Mouse (Mus musculus) lung, adult 18-20 months (tissue): ENCODE measurements at regions not wholly inside any gene's neighbourhood (a gene's known extent, or its start where the extent isn't known, plus 50 kb on each side); places are given as distances from the start of the nearest gene placed in this dataset.

ENCODE experiments used
- DNase-seq, 2 experiments: peaks; one replicate each; pipeline ENCODE4 v3.0.0; 2022; ENCODE audit warnings: mixed read lengths in 2 of 2

DNA sequence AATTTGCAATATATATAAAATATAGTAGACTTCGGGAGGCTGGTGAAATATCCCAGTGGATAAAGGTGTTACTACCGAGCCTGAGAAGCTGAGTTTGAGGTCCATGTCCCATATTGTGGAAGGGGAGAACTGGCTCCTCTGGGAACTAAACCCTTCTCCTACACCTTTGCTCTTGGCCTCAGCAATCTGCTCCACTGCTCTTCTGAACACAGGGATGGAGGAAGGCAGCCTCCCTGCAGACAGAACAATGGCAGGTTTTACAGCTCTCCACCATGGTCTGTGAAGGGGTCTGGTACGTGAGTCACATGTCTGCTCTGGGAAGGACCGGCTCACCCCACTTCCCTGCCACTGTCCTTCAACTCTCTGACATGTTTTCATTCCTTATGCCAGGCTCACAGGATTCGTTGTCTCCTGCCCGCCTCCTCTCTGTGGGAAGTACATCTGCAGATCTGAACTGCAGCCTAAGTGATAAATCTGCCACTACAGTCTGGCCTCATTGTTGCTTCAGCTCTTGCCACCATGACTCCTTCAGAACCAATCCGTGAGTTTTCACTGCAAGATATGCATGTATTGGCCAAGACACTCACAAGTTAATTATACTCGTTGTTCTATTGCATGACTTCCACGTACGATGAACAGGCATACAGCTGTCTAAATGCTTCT is 220.0 kb upstream of the Gm9767 start:
- no peak for DNase-seq

DNA sequence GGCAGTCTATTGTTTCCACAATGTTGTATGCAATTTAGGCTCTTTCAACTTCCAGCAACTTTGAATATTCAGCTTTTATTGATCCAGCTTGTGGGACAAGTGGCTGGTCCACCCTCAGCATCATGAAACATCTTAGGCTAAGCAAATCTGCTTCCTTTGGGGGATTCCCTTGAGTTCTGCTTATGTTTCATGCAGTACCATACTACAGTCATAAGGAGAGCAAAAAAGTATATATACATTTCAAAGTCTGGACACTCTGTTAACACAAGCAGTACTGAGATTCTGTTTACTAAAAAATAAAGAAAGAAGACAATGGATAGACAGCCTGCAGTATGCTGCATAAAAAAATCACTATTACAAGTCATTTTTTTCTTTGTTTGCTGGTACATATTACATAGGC is 233.7 kb upstream of the Gm9767 start:
- DNase-seq = no peak

DNA sequence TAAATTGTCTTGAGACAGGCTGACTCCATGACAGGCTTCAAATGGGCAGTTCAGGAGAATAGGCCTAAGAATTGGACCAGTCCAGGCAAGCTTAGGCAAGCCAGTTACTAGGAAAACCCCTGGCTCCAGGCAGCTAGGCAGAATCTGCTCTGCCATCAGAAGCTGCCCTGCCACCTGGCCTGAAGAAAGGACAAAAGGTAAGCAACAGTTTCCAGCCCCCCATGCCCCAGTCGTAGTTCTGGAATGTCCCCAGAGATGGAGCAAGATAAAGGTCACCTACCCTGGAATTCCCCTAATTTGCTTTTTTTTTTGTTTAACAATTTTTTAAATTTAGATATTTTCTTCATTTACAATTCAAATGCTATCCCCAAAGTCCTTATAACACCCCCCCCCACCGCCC is 248.8 kb upstream of the Gm9767 start:
- DNase-seq = no peak

DNA sequence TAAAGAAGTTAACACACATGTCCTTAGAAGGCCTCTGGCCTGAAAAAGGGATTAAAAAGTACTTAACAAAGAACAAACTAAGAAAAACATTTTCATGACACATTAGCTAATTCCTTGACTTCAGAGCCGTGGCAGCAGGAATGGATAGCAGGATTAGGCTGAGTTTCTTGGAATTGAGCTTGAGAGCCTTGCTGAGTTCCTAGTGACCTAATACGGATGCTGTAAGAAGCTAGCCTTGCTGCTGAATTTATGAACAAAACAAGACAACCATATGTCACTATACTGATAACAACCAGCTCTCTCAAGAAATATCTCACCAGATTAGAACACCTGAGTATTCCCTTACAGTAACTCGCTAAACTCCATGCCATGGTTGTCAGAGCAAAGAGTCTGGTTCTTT is 268.2 kb upstream of the Smlr1 start:
- DNase-seq = no peak

DNA sequence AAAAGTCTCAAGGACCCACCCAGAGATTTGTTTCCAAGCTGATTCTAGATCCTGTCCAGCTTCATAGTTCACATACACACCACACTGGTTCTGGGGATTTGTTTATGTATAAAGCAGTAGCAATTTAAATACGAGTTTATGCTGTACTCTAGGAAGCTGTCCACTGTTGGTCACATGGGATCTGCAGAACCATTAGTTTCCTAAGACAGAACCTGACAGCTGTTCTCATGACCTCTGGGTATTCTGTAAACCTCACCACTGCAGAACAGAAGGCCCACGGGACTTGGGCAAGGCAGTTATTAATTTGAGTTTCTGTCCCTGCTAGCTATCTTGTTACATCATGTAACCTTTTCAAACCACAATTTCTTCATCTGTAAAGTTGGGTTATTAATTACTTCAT is 265.4 kb upstream of the Smlr1 start:
- DNase-seq = no peak

DNA sequence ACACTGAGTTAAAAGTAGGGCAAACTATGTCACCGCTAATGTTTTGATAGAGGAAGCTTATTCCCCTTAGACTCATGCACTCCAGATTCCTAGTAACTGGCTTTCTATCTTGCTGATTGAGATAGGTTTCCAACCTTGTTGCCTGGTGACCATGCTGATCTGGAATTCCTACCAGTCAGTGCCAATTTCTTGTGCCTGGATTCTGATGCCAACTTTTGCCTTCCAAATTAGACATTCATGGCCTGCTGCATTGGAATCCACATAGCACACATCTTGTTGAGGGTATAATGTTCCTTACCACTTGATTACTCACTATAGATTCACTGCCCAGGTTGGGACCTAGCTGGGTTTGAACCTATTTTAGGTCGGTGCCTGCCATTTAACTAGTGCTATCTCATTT is 262.8 kb upstream of the Smlr1 start:
- no peak for DNase-seq

DNA sequence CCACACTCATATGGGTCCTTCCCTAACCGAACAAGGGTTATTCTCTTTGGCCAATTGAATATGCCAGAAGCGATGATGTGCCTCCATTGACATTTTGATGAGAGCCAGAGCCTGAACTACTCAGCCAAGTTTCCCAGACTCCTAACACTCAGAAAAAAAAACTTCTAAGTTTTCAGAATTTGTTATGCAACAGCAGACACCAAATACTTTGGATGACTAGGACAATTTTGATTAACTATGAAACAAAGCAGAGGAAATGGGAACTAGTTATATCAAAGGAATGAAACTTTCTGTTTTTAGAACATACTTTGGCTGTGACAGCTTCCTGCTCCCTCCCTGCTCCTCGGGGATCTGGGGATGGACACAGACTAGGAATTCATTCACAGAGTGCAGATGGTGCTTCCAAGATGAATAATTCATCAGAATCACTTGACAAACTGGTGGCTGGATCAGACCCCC is 254.3 kb upstream of the Smlr1 start:
- peak in 1 of 2 experiments; percentile 6 for DNase-seq

DNA sequence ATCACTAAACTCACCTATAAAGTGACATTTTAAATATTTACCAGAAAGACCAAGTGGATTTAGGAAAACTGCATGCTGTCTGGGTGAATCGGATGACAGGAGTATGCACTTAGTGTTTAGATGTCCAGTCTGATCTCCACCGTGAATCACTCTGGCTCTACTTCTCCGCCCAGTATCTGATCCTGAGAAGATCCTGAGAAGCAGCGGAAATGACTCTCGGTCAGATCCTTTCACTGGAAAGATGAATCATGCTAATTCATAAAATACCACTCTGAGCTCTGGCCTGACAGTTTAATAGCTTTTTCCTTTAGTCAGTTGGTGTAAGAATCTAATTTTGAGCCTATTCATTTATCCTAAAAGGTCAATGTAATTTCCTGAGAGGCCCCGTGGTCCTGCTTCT is 252.6 kb upstream of the Smlr1 start:
- DNase-seq = no peak

DNA sequence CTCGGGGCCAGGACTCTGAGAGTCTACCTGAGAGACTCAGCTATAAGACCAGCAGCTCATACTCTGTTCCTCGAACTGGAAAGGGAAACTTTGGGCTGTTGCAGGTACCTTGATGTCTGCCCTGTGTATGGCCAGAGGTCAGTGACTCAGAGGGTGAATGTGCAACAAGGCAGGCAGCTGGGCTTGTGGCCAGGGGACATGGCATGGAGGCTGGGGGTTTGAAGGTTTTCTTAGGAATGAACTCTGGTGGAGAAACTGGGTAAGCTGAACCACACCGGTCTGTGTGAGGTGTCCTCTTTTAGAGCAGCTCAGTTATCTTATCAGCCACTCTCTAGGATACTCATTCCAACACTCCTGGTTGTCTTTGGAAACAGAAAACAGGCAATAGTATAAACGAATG is 251.9 kb upstream of the Smlr1 start:
- DNase-seq = no peak

DNA sequence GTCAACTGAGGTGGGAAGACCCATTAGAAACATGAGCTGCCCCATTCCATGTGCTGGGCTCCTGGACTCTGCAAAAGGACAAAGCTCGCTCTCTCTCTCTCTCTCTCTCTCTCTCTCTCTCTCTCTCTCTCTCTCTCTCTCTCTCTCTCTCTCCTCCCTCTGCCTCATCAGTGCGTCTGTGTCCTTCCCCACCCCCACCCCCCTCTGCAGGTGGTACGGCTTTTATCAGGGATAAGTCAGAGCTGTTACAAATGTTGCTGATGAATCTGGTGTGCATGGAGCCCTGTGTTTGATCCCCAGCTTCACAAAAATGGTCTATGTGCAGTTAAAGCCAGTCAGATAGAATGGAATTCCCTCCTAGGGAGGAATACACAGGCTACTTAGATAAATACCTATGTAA is 247.8 kb upstream of the Smlr1 start:
- no peak for DNase-seq

DNA sequence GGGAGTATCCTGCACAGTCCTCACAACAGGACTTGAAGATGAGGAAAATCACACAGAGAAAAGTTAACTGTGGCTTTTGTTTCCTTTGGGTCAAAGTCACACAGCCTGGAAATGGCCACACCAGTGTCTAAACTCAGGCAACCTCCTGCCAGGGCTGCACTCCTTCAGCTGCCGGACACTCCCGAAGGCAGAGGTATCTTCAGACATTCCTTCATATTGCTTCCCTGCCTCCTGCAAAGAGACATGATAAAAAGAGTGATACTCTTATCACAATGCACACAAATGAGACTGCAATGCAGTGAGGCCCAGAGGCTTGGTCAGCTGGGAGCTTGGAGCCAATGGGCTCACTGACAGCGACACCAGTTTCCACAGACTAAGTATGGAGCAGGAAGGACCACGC is 243.4 kb upstream of the Smlr1 start:
- DNase-seq = no peak

DNA sequence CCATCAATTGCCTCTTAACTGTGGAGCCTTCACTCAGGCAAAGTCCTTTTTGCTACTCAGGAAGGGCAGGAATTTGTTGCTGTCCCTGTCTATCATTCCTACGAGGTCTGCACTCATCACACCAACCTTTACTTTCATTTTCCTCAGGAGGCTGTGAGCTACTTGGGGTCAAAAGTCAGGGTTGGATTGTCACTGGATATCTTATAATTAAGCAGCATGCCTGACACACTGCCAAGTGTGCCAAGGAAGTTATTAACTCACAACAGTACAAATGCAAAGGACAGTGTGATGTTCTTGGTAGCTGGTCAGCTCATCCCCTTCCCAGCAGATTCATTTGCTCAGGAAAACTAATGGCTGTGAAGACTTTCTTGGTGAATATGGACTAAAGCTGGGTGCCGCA is 241.7 kb upstream of the Smlr1 start:
- DNase-seq = no peak

DNA sequence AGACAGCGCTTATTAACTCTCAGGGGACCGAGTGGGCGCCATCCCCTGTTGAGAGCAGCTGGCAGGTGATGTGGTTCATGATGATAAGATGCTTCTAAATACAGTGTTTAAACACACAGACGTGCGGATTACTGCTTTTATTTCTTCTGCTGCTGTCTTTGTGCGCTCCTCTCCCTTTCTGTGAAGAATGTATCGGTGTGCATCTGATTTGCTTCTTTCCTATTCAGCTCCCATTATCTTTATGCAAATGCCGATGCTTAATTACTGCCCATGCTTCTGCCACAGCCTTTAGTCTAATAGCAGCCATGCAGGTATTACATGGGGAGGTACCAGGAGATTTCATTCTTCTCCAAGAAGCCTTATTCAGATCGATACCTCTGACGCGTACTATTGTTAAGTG is 240.6 kb upstream of the Smlr1 start:
- no peak for DNase-seq

DNA sequence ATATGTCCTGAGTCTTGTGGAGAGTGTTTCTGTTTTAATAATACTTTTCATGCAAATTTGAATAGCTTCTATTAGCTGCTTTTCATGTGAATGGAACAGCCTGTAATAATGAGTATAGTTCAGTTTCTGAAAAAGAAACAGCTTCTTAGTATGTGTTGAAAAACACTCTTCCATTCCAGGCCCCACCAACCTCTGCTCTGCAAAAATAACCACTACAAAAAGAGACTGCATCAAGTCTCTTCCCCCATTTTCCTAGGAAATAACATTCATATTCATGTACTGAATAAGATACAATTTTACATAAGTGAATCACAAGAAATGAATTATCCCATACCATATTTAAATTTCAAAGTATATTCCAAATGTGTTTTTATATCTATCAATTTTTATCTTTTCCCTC is 234.0 kb upstream of the Smlr1 start:
- no peak for DNase-seq

DNA sequence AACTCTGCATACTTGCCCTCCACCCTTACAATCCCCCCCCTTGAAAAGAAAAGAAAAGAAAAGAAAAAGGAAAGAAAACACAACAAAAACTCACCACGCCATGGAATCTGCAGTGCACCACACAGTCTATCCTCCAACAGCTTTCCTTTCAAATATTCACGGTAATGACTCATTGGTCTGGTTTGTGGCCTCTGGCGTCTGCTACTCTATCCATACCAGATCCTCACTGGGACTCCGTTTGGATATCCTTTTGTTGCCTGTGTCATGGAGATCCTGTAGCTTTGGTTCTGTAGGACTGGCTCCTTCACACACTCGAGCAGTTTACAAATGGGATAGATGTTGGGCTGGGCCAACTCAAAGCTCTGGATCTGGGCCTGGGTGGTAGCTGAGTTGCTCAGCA is 232.4 kb upstream of the Smlr1 start:
- DNase-seq = no peak

DNA sequence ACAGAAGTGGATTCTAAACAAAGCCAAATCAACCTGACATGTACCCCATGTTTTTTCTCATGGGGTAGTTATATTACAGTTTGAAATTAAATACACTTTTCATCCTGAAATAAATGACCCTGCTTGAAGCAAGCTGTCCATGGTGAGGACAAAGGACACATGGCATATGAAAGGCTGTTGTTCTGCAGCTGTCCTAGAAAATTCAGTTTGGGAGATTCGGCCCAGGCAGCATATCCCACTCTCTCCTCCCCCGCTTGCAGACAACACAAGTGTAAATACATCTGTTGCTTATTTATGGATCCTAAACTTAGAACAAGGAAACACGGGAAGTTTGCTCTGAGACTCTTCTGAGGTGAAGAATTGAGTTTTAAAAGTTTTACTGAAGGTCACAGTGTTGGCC is 218.2 kb upstream of the Smlr1 start:
- no peak for DNase-seq

DNA sequence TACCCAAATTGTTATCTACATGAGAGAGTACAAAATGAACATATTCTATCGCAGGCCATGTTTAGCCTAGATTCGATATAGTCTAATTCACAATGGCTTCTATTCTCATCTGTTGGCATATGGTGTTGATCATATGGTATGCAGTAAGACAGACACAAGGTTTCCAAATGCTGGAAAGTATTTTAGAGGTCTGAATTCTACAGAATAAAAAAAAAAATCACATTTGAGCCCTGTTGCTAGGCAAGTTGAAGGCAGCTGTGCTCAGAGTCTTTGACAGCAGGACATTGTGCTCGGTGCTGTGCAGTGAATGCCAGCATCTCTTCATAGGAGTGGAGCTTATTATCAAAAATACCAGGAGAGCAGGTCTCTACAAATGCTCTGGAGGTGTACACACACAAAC is 206.6 kb upstream of the Smlr1 start:
- DNase-seq = no peak

DNA sequence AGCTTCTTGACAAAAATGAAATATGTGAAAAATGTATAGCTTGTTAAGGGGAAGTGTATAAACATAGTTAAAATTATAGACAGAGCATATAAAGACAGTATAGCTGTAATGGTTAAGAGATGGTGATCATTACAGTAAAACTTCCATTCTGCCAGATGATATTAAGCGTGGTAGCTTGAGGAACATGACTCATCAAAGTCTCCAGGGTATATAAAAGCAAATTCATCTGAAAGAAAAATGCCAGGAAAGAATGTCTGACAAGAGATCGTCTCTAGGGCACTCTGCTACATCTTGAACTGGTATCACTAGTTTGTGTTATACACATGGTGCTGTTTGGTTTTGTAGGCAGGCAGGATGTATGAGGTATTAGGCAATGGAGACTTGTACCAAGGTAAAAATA is 204.9 kb upstream of the Smlr1 start:
- DNase-seq = no peak

DNA sequence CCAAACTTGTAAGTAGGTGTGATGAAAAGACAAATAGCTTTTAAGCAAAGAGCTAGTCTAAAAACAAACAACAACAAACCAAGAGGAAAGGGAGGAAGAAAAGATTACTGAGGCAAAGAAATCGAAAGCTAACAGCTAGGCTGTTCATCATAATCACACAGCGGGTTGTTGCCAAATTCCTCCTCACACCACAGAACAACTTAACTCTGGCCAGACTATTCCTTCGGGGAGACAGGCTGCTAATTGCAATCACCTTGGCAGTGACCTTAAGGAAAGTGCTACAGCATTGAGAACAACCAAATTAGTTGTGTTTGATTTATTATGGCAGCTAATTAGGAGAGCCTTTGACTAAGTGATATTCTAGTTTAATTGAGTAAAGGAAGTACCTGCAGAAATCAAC is 194.4 kb upstream of the Smlr1 start:
- DNase-seq = peak in 1 of 2 experiments; percentile 0

DNA sequence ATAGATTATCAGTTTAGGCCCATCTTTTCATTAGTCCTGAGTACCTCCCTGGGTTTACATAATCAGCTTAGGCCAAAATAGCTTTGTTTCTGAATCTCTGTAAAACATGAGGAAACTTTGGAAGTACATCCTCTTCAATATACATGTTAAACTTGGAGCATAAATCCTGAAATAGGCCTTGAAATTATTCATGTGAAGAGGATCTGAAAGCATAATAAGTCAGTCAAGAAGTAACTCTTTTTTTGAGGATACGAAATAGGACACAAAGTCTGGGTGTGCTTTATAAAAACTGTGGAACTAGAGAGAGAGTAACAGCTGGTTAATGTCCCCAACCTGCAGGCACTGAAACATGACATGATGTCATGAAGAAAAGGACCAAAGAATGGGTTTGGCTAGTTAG is 187.9 kb upstream of the Smlr1 start:
- DNase-seq = no peak

DNA sequence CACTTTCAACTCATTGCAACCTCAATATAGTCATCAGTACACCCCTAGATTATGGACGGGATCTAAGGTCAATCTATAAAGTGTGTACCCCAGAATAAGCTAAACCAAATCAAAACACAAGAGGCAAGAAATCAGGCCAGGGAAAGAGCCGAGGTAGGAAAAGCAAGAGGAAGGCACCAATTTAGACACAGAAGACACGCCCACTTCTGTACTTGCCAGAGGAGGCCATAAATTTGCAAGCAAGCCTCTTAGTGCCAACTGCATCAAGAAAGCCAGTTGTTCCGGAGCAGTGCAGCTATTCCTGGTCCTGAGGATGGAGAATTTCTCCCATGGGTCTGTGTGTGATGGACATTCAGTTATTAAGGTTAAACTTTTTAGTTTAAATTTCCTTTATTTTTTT is 179.7 kb upstream of the Smlr1 start:
- DNase-seq = no peak

DNA sequence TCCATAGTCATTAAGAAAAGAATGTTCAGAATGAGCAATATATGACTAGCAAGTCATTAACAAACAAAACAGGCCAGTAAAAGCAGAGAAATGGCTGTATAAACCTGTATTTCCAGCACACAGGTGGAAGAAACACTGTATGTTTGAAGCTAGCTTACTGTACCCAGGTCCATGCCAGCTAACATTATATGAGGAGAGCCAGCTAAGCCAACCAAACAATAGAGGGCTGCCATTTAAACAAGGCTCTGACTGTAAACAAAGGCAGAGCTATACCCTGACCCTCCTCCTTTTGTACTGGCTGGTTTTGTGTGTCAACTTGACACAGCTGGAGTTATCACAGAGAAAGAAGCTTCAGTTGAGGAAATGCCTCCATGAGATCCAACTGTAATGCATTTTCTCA is 178.6 kb upstream of the Smlr1 start:
- no peak for DNase-seq

DNA sequence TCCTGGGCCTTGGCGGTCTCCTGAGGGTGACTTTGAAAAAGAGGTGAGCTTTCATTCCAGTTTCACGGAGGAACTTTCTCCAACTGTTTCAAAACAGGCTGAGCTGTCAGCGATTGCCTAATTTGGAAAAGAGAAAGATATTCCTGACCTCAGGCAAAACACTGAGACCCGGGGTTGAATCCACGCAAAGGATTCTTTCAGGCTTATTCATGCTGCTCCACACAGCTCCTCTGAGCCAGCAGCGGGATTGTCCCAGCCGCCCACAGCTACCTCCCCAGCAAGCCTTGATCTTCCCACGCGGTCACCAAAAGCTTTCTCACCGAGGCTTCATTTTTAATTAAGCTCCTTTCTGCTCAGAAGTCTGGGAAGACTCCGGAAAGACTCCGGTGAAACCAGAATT is 178.0 kb upstream of the Smlr1 start:
- peak; percentile 18 to 26 for DNase-seq

DNA sequence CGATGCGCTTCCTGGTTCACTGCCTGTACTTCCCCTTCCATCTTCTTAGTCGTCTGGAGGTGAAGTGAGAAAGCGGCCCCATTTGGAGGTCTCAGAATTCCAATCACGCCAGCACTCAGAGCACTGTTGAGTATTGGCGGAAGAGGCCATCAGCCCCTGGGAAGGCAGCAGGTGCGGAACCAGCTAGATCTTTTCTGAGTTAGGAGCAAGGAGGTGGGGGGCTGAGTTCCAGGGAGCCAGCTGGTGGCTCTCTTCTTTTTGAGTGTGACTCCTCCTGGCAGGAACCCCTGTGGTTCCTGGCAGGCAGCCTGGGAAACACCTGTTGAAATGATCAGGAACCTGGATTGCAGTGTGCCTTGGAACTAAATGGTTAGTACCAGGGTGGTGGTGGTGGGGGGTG is 171.9 kb upstream of the Smlr1 start:
- peak in 1 of 2 experiments; percentile 1 for DNase-seq

DNA sequence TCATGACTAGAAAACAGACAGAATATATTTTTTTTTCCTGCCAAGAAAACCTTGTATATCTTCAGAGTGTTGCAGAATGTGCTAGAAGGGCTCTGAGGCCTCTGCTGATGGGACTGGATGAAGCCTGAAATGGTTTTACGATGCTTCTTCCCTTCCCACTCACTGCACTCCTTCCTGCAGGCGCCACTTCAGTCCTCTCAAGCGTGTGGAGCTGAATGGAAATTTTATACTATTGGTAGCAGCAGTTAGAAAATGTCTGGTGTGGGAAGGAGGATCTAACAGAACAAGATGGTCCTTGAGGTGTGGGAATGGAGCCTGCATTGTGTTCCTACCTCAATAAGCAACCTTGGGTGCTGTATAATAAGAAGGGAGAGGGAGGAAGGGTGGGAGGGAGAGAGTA is 166.1 kb upstream of the Smlr1 start:
- no peak for DNase-seq

DNA sequence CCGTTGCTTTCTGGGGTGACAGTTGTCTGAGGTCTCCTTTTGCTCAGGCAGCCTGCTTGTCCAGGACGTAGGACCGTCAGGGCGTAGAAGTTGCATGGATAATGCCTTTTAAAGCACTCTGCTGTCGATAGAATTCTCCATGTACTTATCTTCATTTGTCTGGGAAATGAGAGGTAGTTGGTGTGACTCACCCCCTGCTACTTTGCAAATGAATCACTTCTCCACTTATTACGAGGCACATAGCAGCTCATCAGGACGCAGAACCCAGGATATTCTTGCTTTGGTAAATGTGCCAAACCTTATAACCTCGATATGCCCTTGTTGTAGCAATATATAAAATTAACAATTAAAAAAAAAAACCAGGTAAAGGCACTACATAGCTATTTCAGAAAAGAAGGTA is 159.7 kb upstream of the Smlr1 start:
- no peak for DNase-seq
